In the genomic region with DNA sequence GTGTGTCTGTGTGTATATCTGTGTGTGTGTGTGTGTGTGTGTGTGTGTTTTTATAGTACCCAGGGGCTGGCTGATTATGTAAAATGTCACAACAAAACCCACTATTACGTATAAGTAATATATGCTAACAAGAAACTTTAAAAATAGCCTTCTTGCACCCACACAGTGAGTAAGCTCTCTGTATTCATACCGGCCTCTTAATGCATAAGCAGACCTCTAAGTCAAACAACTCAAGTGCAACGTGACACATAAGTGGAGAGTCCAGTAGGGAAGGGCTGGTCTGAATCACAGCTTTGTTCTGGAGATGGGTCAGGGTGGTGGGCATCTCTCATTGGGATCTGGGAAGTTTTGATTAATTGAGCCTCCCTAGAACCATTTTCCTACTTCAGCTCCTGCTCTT, we compare ENCODE assay signal across 28 mouse cellular contexts.
DNase-seq lines count a peak whose midpoint lies in the region; ATAC-seq and TF ChIP-seq lines count a peak whose summit lies in the region.
"Had no signal": no experiment of that assay in that cellular context is flagged by ENCODE, and none has a peak within 500 bp of the region (broad histone marks: within the 10 kb centered on the region; RNA-seq: fewer than 3 reads in every experiment).

No protein-coding gene starts in this region.

- peak; percentile 12 for DNase-seq in lung, embryonic 14.5 days
- no peak for DNase-seq in lung, postnatal 4 days
- peak; percentile 67 for DNase-seq in lung, postnatal 0 days (ENCODE audit: low spot score)
- no peak for DNase-seq in lung, postnatal 10 days
- peak; percentile 9 for DNase-seq in lung, postnatal 25 days (ENCODE audit: low spot score)
- no peak for DNase-seq in adrenal gland, adult 18-20 months (ENCODE audit: low spot score in 2 of 2)
- DNase-seq in thymus, postnatal 14 days, result no peak
- DNase-seq: adrenal gland, adult 2 months; adrenal gland, postnatal 14 days; B cell, adult 2 months; cerebellum, adult 11-12 months; cerebellum, adult 8-10 months; cerebellum, postnatal 10 days; cerebellum, postnatal 36 days; embryo, embryonic 11 days; gastrocnemius, adult 2 months; gastrocnemius, postnatal 14 days; heart, adult 11 months had no signal

- peak; percentile 60 for TF ChIP-seq EP300 in lung, postnatal 0 days (IDR thresholded peaks at IDR 0.05)

- no peaks in the 10 kb centered on the region for H3K36me3 ChIP-seq in lung, embryonic 14.5 days (ENCODE audit: insufficient read depth)
- H3K36me3 ChIP-seq in lung, postnatal 0 days (ENCODE audit: insufficient read depth, low read length), result no peaks in the 10 kb centered on the region
- H3K36me3 ChIP-seq: embryonic facial prominence, embryonic 10.5 days; embryonic facial prominence, embryonic 13.5 days; forebrain, embryonic 12.5 days; forebrain, embryonic 15.5 days; G1E; hindbrain, embryonic 12.5 days; hindbrain, embryonic 15.5 days had no signal

- H3K4me1 ChIP-seq in lung, embryonic 14.5 days (ENCODE audit: insufficient read depth), result 0 out of 2 replicates have a peak, but pooled peaks cover 4% of the 10 kb centered on the region
- H3K4me1 ChIP-seq in lung, postnatal 0 days (ENCODE audit: insufficient read depth, low read depth, low read length), result peaks cover 4% of the 10 kb centered on the region; the same call in 1 of the 2 replicates
- H3K4me1 ChIP-seq: embryonic facial prominence, embryonic 10.5 days had no signal

- no peak overlapping the region for H3K4me2 ChIP-seq in lung, embryonic 14.5 days
- H3K4me2 ChIP-seq in lung, postnatal 0 days (replicated peaks; ENCODE audit: low read depth, low read length), result no peak overlapping the region
- H3K4me2 ChIP-seq: embryonic facial prominence, embryonic 13.5 days; forebrain, embryonic 12.5 days; forebrain, embryonic 15.5 days; heart, embryonic 11.5 days; hindbrain, embryonic 12.5 days; hindbrain, embryonic 15.5 days had no signal

- peak; percentile 59; the same call in 1 of the 2 replicates for ATAC-seq in lung, embryonic 14.5 days (ENCODE audit: insufficient read depth)
- peak; percentile 75 for ATAC-seq in lung, postnatal 0 days
- ATAC-seq: forebrain, embryonic 15.5 days; Patski had no signal

- no peak overlapping the region for H3K9ac ChIP-seq in lung, embryonic 14.5 days
- no peak overlapping the region for H3K9ac ChIP-seq in lung, postnatal 0 days (replicated peaks; ENCODE audit: low read depth)
- H3K9ac ChIP-seq: embryonic facial prominence, embryonic 13.5 days; forebrain, embryonic 12.5 days; forebrain, embryonic 15.5 days; hindbrain, embryonic 12.5 days; hindbrain, embryonic 15.5 days had no signal

- no peaks in the 10 kb centered on the region for H3K27me3 ChIP-seq in lung, embryonic 14.5 days (ENCODE audit: insufficient read depth, low read length)
- no peaks in the 10 kb centered on the region for H3K27me3 ChIP-seq in lung, postnatal 0 days (replicated peaks; ENCODE audit: insufficient read depth, low read length)
- H3K27me3 ChIP-seq: embryonic facial prominence, embryonic 13.5 days; hindbrain, embryonic 12.5 days; Patski had no signal

- no peak overlapping the region for H3K27ac ChIP-seq in lung, embryonic 14.5 days (ENCODE audit: low read depth)
- no peak overlapping the region for H3K27ac ChIP-seq in lung, postnatal 0 days (ENCODE audit: low read length)
- H3K27ac ChIP-seq: embryonic facial prominence, embryonic 10.5 days; embryonic facial prominence, embryonic 13.5 days; forebrain, embryonic 12.5 days; forebrain, embryonic 15.5 days; gastrocnemius, adult 2 months; hindbrain, embryonic 12.5 days; hindbrain, embryonic 15.5 days had no signal

- TF ChIP-seq CTCF in lung, embryonic 14.5 days (IDR thresholded peaks at IDR 0.05; ENCODE audit: low read depth), result no peak
- no peak for TF ChIP-seq CTCF in lung, postnatal 0 days (IDR thresholded peaks at IDR 0.05)

- WGBS in lung, embryonic 14.5 days, result 47% methylated on average over 3 of the region's 3 CpGs
- WGBS in lung, postnatal 0 days, result 39% methylated on average over 3 of the region's 3 CpGs

- H3K4me3 ChIP-seq in lung, embryonic 14.5 days (ENCODE audit: low read depth, low read length), result no peak overlapping the region
- H3K4me3 ChIP-seq in lung, postnatal 0 days (ENCODE audit: low read depth, low read length), result no peak overlapping the region
- H3K4me3 ChIP-seq: embryonic facial prominence, embryonic 10.5 days; embryonic facial prominence, embryonic 13.5 days; erythroblast, embryonic 14.5 days; forebrain, embryonic 12.5 days; forebrain, embryonic 15.5 days; gastrocnemius, adult 2 months; hindbrain, embryonic 12.5 days; hindbrain, embryonic 15.5 days had no signal

- no peaks in the 10 kb centered on the region for H3K9me3 ChIP-seq in lung, embryonic 14.5 days (ENCODE audit: low read depth, low read length)
- no peaks in the 10 kb centered on the region for H3K9me3 ChIP-seq in lung, postnatal 0 days (ENCODE audit: low read length)
- H3K9me3 ChIP-seq: embryonic facial prominence, embryonic 10.5 days; embryonic facial prominence, embryonic 13.5 days; forebrain, embryonic 12.5 days; forebrain, embryonic 15.5 days; G1E; hindbrain, embryonic 12.5 days; hindbrain, embryonic 15.5 days had no signal

Comparison
In these comparisons a context has a peak if more than half of its experiments do, and no peak if none do; other contexts are left out.
1. DNase-seq: peak in lung, embryonic 14.5 days (single experiment), lung, postnatal 0 days (single experiment) and lung, postnatal 25 days (single experiment); none in lung, postnatal 4 days (0 of 2), lung, postnatal 10 days (single experiment), adrenal gland, adult 18-20 months (0 of 2) and thymus, postnatal 14 days (single experiment).